Mouse (Mus musculus) CH12.LX (cell line): ENCODE data around the gene P3h2. TPM values are rescaled to one million over a fixed set of nuclear protein-coding genes. Genes with fewer than 3 reads are reported as not detected.

Source experiments
- DNase-seq: peaks from one replicate; pipeline ENCODE4 v3.0.0-alpha.2; 2013; ENCODE audit errors: extremely low read depth
- H3K27ac ChIP-seq: 2 replicates; pipeline ENCODE4 v1.5.1; 2012; ENCODE audit warnings: low read depth, mild to moderate bottlenecking, control low read depth, moderate library complexity; ENCODE audit not compliant: insufficient read depth
- H3K27me3 ChIP-seq: replicated peaks from 2 replicates; pipeline ENCODE3; 2012; ENCODE audit warnings: inconsistent platforms
- H3K36me3 ChIP-seq, 2 experiments: replicated peaks in 1 of 2; 2 replicates each; pipeline versions ENCODE3 to v1.6.1; 2012; ENCODE audit warnings: inconsistent platforms in 1 of 2, low read length in 1 of 2, mild to moderate bottlenecking in 1 of 2, mixed read lengths in 1 of 2, moderate library complexity in 1 of 2; ENCODE audit not compliant: control insufficient read depth in 1 of 2, insufficient read depth in 1 of 2
- H3K4me1 ChIP-seq, 2 experiments: 2 replicates each; pipeline ENCODE4 v1.6.1; 2012; ENCODE audit warnings: inconsistent platforms in 1 of 2, moderate library complexity in 1 of 2; ENCODE audit not compliant: insufficient read depth in 2 of 2, control insufficient read depth in 1 of 2
- H3K4me2 ChIP-seq: 2 replicates; pipeline ENCODE4 v1.6.1; 2012; ENCODE audit warnings: low read depth, mild to moderate bottlenecking, control low read depth; ENCODE audit not compliant: poor library complexity, insufficient read depth, severe bottlenecking
- H3K4me3 ChIP-seq, 3 experiments: fragments of 150-350 bp in 1 of 3; sonication (generic) in 1 of 3; replicated peaks in 1 of 3; 2 replicates each; pipeline versions ENCODE3 to v1.5.1; 2011 to 2012; ENCODE audit warnings: low read depth in 2 of 3, low read length in 2 of 3, mild to moderate bottlenecking in 2 of 3, moderate library complexity in 2 of 3, control low read depth in 1 of 3, improper control_type of control experiment in 1 of 3, inconsistent platforms in 1 of 3, mixed read lengths in 1 of 3; ENCODE audit not compliant: poor library complexity in 1 of 3
- H3K79me2 ChIP-seq: replicated peaks from 2 replicates; pipeline ENCODE4 v1.6.1; 2012; ENCODE audit warnings: mild to moderate bottlenecking, moderate library complexity; ENCODE audit not compliant: control insufficient read depth, poor library complexity, insufficient read depth, severe bottlenecking; ENCODE audit errors: extremely low read depth
- H3K9ac ChIP-seq: 2 replicates; pipeline ENCODE4 v1.6.1; 2012; ENCODE audit warnings: low read depth, mild to moderate bottlenecking, control low read depth, moderate library complexity; ENCODE audit not compliant: insufficient read depth
- H3K9me3 ChIP-seq: replicated peaks from 2 replicates; pipeline ENCODE3; 2012; ENCODE audit warnings: low read length, inconsistent platforms, mixed read lengths
- KAT2A ChIP-seq: IDR thresholded peaks from 2 replicates; pipeline ENCODE4 v1.6.1; 2012; ENCODE audit warnings: low read length, improper control_type of control experiment, inconsistent platforms; ENCODE audit not compliant: insufficient replicate concordance
- MAZ ChIP-seq: IDR thresholded peaks from 2 replicates; pipeline ENCODE4 v1.6.1; 2012; ENCODE audit warnings: low read depth, mild to moderate bottlenecking, inconsistent platforms, low read length, improper control_type of control experiment, moderate library complexity
- NELFE ChIP-seq: IDR thresholded peaks from 2 replicates; pipeline ENCODE4 v1.6.1; 2011; ENCODE audit warnings: low read depth, low read length, improper control_type of control experiment
- PAX5 ChIP-seq: IDR thresholded peaks from 2 replicates; pipeline ENCODE4 v1.6.1; 2012; ENCODE audit warnings: low read length, inconsistent platforms, mixed read lengths
- POLR2AphosphoS2 ChIP-seq: IDR thresholded peaks from 2 replicates; pipeline ENCODE4 v1.6.1; 2011; ENCODE audit warnings: low read depth, low read length, improper control_type of control experiment
- RCOR1 ChIP-seq: conservative IDR thresholded peaks from 2 replicates; pipeline ENCODE4 v1.6.1; 2012; ENCODE audit warnings: low read depth, mild to moderate bottlenecking, inconsistent platforms, low read length, improper control_type of control experiment
- SIN3A ChIP-seq: IDR thresholded peaks from 2 replicates; pipeline ENCODE4 v1.6.1; 2012; ENCODE audit warnings: low read length, improper control_type of control experiment, inconsistent platforms
- SMC3 ChIP-seq: IDR thresholded peaks from 2 replicates; pipeline ENCODE4 v1.6.1; 2011; ENCODE audit warnings: low read depth, low read length, improper control_type of control experiment
- TCF12 ChIP-seq: IDR thresholded peaks from 2 replicates; pipeline ENCODE4 v1.6.1; 2014; ENCODE audit warnings: low read depth, mild to moderate bottlenecking, inconsistent platforms, low read length, improper control_type of control experiment
- USF1 ChIP-seq: IDR thresholded peaks from 2 replicates; pipeline ENCODE4 v1.6.1; 2014; ENCODE audit warnings: low read depth, mild to moderate bottlenecking, inconsistent platforms, low read length, improper control_type of control experiment
- ZKSCAN1 ChIP-seq: IDR thresholded peaks from 2 replicates; pipeline ENCODE4 v1.6.1; 2012; ENCODE audit warnings: low read depth, inconsistent platforms, low read length, improper control_type of control experiment, borderline replicate concordance
- ZNF384 ChIP-seq: IDR thresholded peaks from 2 replicates; pipeline ENCODE4 v1.6.1; 2012; ENCODE audit warnings: low read depth, low read length, improper control_type of control experiment, inconsistent platforms
- dilution Hi-C: fragments of 300-500 bp; cut with MboI; formaldehyde crosslinking; loops from 2 replicates; pipeline ENCODE4 v1.14.3; 2020; ENCODE audit warnings: low sequenced_read_pairs; ENCODE audit not compliant: extremely low pct_unique_long_range_greater_than_20kb, extremely low pct_ligation_motif_present
- in situ Hi-C: fragments of 300-500 bp; cut with MboI; formaldehyde crosslinking; loops from 3 replicates; pipeline ENCODE4 v1.14.3; 2019; ENCODE audit warnings: low sequenced_read_pairs, low pct_ligation_motif_present, low pct_unique_long_range_greater_than_20kb, mixed read lengths
- polyA plus RNA-seq: library from polyadenylated mRNA; unstranded; fragments of >175 nt; gene quantifications from 2 replicates; pipeline ENCODE4 v1.2.1, GENCODE M21; 2012; ENCODE audit warnings: low read depth; ENCODE audit not compliant: insufficient read length
- total RNA-seq, 2 experiments: library from RNA; depleted of rRNA; stranded (reverse); fragments of 300-350 nt in 1 of 2; fragments of >200 nt in 1 of 2; gene quantifications; 2 replicates each; pipeline ENCODE4 v1.2.3; 2012 to 2014

Gene P3h2
- total and polyA plus RNA-seq, 3 experiments, result 0.08 to 0.73 (median 0.27) TPM

GRCm38 (mm10) chr16:26131126-26131525, 25.5 kb upstream of the P3h2 start:
- dilution Hi-C loops, result no loop called here
- in situ Hi-C loops, result no loop called here
- H3K4me2 ChIP-seq, result no peak overlapping the region

GRCm38 (mm10) chr16:26106618-26107017, 1.0 kb upstream of the P3h2 start:
- no peak overlapping the region for H3K4me2 ChIP-seq
- no peak overlapping the region for H3K4me3 ChIP-seq
- dilution Hi-C loops (no loop called here), in situ Hi-C loops (no loop called here)
- H3K27me3 ChIP-seq, result no peaks in the 10 kb centered on the region
- H3K9ac ChIP-seq, result no peak overlapping the region
- no peaks in the 10 kb centered on the region for H3K36me3 ChIP-seq
- H3K4me1 ChIP-seq, result no peaks in the 10 kb centered on the region
- no peak overlapping the region for H3K27ac ChIP-seq
- H3K9me3 ChIP-seq, result peaks cover 6% of the 10 kb centered on the region
- no peaks in the 10 kb centered on the region for H3K79me2 ChIP-seq
- no peak for DNase-seq
- TF ChIP-seq KAT2A (no peak), TCF12 (no peak)
- TF ChIP-seq, all 38 proteins: peak for 0

More at GRCm38 (mm10) chr16:26131126-26131525, 25.5 kb upstream of the P3h2 start:
- Histone ChIP-seq H3K36me3 (no peaks in the 10 kb centered on the region), H3K9me3 (no peaks in the 10 kb centered on the region), H3K4me1 (peaks cover 0 to 8% of the 10 kb centered on the region in 2 experiments; a peak in 2 of 4 replicates), H3K4me3 (no peak overlapping the region), H3K9ac (no peak overlapping the region), H3K79me2 (no peaks in the 10 kb centered on the region), H3K27me3 (no peaks in the 10 kb centered on the region), H3K27ac (no peak overlapping the region)
- DNase-seq, result no peak
- TF ChIP-seq RCOR1 (no peak), ZKSCAN1 (no peak), NELFE (no peak), MAZ (no peak), PAX5 (no peak), ZNF384 (no peak)

GRCm38 (mm10) chr16:26106041-26106617, 545 bp upstream of the P3h2 start:
- Histone ChIP-seq H3K4me1 (no peaks in the 10 kb centered on the region), H3K9ac (no peak overlapping the region), H3K27ac (no peak overlapping the region), H3K79me2 (no peaks in the 10 kb centered on the region), H3K9me3 (peaks cover 6% of the 10 kb centered on the region), H3K36me3 (no peaks in the 10 kb centered on the region), H3K4me2 (no peak overlapping the region), H3K4me3 (no peak overlapping the region), H3K27me3 (no peaks in the 10 kb centered on the region)
- in situ Hi-C loops (no loop called here), dilution Hi-C loops (no loop called here)
- no peak for DNase-seq
- TF ChIP-seq POLR2AphosphoS2 (no peak), SIN3A (no peak), USF1 (no peak), SMC3 (no peak)
